Mouse (Mus musculus) cerebellum, postnatal 36 days (tissue): ENCODE measurements at regions not wholly inside any gene's neighbourhood (a gene's known extent, or its start where the extent isn't known, plus 50 kb on each side); places are given as distances from the start of the nearest gene placed in this dataset.

Experiments used
- DNase-seq, 2 experiments: peaks; one replicate each; pipeline ENCODE4 v3.0.0; 2021 to 2022; ENCODE audit warnings: mixed read lengths in 2 of 2

DNA sequence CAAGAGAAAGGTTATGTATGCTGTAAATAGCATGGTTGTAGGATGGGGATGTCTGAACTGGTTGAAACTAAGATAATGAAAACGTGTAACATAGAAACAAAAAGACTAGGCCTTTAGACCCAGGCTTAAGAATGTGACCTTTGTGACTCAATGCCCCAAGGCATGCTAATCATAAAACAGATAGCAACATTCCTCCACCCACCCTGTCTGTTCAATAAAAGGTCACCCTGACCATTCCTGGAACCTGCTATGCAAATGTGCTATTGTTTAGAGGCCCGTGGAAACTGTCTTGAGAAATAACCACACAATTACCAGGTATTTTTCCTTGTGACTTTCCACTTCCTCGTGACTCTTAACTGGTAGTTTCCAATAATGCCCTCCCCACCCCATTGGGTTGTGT, 288.3 kb upstream of the Alcam start:
- DNase-seq, result no peak

DNA sequence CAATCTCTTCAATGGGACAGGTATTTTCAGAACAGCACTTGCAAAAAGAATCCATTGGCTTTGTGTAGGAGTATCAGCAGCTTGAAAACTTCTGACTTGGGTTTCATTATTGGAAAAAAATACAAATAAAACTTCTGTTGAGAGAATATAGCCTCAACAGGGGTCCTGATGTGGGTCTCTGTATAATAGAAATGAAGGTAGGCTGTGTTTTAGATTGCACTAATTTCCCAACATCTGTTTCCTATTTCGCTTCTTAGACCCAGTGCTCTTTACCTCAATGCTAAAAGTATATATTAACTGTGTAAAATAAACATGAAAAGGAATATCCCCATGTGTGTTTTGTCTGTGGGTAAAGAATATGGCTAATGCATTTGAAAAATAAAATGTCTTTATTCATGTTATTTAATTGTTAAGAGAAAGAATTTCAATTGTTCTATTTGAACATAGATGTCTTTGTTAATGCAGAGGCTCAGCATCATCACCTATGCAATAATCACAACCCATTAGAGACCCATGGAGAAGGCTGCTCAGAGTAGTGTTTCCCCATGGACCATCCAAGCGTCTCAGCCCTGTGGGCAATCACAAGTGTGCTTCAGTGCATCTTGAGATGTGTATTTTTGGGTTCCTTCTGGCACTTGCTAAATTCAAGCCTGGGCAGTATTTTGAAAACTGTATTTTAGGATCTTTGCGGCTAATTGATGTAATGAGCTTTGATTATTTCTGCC, 272.4 kb upstream of the Alcam start:
- no peak for DNase-seq

- DNase-seq, result no peak
Measured at GRCm38 (mm10) chr16:52718231-52718932, 264.5 kb upstream of the Alcam start.

- no peak for DNase-seq
Measured at GRCm38 (mm10) chr16:52690272-52690671, 236.4 kb upstream of the Alcam start.

GRCm38 (mm10) chr16:52654825-52655224, 201.0 kb upstream of the Alcam start:
- no peak for DNase-seq
